Mouse (Mus musculus) NIH3T3 (cell line): Measurements from ENCODE around the gene Mns1.

Experiments
- DNase-seq: peaks from one replicate; pipeline ENCODE4 v3.0.0-alpha.2; 2012; ENCODE audit warnings: low read depth

The Mns1 gene

GRCm38 (mm10) chr9:72475511-72475910, 37.7 kb downstream of the Mns1 start:
- DNase-seq = no peak

- no peak for DNase-seq
These were observed 39.5 kb downstream of the Mns1 start for GRCm38 (mm10) chr9:72477306-72477705.

GRCm38 (mm10) chr9:72479276-72479675, 41.5 kb downstream of the Mns1 start:
- DNase-seq = no peak

GRCm38 (mm10) chr9:72488523-72488922, 50.7 kb downstream of the Mns1 start:
- DNase-seq = no peak

- DNase-seq = no peak
These were observed 51.3 kb downstream of the Mns1 start for GRCm38 (mm10) chr9:72489131-72489530.

GRCm38 (mm10) chr9:72491559-72492193, 53.9 kb downstream of the Mns1 start:
- DNase-seq = peak; percentile 94

GRCm38 (mm10) chr9:72492194-72492565, 54.4 kb downstream of the Mns1 start, which contains the start of gene Tex9:
Tex9 (minus strand) TSS chr9:72492212.
- DNase-seq = no peak

GRCm38 (mm10) chr9:72493465-72493864, 55.7 kb downstream of the Mns1 start:
- DNase-seq = no peak

- no peak for DNase-seq
These were observed 56.3 kb downstream of the Mns1 start for GRCm38 (mm10) chr9:72493984-72494685.

- DNase-seq = no peak
These were observed 58.9 kb downstream of the Mns1 start for GRCm38 (mm10) chr9:72496691-72497090.

- no peak for DNase-seq
These were observed 59.4 kb downstream of the Mns1 start for GRCm38 (mm10) chr9:72497171-72497570.
